Mouse (Mus musculus) liver, embryonic 14.5 days (tissue): ENCODE results near the gene Hdac11.

Experiments used
- CTCF ChIP-seq: IDR thresholded peaks from 2 replicates; pipeline ENCODE4 v1.5.1; 2016; ENCODE audit warnings: antibody characterized with exemption, low read depth, control low read depth
- EP300 ChIP-seq: IDR thresholded peaks from 2 replicates; pipeline ENCODE4 v1.6.1; 2016; ENCODE audit warnings: antibody characterized with exemption, low read depth

- TF ChIP-seq CTCF: no peak
- TF ChIP-seq EP300: no peak
Observed at GRCm38 (mm10) chr6:91110323-91111020, 46.0 kb upstream of the Hdac11 start.
